Mouse (Mus musculus): ENCODE results near the gene Dlat.

Dlat gene

DNA sequence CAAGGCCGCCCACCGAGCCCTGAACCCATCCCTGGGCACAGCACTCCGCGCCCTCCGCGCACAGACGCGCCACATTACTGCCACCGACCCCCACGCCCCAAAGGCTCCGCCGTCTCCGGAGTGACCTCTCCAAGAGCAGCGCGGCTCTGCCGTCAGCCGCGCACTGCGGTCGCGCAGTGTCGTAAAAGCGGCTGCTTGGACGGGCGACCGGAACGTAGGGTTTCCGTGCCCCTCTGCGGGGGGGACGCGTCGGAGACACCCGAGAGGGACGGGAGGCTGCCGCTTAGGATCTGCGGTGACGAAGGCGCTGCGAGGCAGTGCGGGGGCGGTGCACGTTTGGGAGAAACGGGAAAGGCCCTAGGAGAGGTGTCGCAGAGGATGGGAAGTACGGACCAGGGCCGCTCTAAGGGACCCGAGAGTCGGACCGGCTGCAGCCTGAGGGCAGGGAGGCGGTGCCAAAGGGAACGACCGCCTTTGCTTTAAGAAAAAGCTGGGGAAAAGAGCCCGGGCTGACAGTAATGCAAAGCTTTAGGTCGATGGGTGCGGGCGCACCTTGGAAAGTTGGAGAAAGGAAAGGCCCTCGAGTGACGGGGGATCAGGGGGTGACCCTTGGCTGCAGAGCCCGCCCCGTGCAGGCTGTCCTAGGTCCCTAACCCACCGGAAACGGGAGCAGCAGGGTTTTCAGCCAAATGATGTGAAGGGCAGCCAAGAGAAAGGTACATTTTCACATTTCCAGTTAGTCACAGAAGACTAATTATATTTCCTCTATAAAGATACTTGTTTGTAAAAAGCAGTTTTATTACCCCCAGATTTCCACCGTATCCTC lies at the start of gene Dlat:
Dlat (minus strand) TSS at position 389 of the 826 bp plus-strand sequence.
- DNase-seq (ENCODE audit: low read depth, low spot score): peak; percentile 95

DNA sequence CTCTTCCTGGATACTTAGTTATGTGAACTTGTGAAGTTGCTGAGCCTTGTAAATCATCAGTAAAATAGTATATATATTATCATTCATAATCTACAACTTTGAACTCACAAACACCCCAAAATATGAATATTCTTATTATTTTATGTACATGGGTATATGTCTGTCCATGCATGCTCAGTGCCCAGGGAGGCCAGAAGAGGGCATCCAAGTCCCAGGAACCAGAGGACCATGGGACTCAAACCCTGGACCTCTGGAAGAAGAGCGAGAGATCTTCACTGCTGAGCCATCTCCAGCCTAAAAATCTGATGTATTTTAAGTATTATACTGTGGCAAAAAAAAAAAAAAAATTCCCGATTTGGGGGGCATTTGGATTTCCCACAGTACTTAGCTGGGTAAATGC lies 49.5 kb upstream of the Dlat start:
- DNase-seq (ENCODE audit: low read depth, low spot score): peak; percentile 53

DNA sequence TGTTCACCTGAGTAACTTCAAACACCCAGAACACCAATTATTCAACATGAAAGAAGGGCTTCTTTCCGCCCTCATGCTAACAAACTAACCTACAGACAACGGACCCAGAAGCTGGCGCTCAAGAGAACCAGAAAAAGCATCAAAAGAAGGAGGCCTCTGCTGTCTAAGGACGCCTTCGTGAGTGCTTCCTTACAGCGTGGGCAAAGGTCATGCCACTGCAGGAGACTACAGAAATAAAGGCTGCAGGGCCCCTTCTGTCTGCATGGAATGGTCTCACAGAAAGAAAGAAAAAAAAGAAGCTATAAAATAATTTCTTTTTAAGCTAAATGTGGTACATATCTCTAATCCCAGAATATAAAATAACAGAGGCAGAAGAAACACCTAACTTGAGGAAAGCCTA lies 45.3 kb upstream of the Dlat start:
- no peak for DNase-seq (ENCODE audit: low read depth, low spot score)

DNA sequence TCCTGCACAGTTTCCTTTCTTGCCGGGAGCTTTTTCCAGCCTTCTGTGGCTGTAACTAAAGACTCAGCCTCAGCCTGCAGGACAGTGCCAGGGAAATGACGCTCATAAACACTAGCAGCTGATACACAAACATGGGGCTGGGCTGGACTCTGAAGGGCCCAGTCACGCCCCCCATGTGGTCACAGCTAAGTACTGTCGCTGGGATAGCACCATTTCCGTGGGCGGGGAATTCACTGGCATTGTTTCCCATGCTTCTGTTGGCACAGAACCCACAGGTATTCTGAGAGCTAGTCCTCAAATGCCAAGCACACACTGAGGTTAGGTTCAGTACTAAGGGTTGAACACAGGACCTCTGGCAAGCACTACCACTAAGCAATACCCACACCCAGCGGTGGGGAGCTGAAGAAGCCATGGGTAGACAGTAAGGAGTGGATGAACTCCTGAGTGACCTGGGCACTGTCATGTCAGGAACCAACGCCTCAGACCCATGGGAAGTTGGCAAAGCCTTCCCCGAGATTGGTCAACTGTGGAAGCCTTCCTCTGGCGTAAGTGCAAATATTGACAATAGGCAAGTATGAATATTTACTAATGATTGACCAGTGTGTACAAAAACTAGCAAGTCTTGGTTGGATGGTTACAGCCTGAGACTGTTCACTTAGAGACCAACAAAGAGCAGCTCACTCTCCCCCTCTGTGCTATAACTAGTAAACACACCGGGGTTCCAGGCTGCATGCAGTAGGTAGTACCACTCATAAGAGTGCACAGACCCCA lies 41.5 kb upstream of the Dlat start:
- peak; percentile 20 for DNase-seq (ENCODE audit: low read depth, low spot score)

DNA sequence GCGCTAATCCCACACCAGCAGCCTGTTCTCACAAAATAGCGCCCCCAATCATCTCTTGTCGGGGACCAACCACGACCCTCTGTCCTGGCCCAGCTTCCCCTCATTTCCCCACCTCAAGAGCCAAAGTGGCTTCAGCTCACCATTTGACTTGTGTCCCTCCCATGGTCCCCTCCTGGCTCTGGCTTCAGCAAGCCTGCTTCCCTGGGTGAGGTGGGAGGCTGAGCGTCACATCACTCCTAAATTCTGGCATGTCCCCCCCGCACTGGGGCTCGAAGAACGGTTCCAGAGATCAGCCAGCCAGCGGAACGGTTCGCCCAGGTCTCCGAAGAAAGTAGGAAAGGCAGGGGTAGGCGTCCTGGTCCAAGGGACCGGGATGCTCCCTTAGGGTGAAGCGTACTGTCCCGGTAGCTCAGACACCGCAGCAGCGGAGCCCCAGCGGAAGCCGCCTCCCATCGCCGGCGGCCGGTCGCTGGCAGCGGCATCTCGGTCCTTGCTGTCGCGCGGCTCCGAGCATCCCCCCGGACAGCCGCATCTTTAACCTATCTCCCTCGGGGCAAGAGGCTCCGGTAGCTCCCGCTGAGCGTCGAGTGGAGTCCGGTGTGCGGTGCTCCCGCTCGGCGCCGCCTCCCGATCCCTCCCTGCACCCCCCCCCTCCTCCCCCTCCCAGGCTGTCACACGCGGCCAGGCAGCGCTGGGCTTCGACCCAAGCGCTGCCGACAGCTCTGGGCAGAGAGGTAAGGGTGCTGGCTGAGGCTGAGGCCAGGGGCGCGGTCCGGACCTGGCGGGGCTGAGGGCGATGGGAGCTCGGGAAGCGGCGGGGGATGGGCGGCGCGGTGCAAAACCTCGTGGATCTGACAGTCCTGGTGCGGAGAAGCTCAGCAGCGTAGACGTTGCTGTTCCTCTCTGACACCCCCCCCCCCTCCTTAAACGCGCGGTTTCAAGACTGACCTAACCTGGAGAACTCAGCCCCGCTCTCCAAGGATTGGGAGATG lies 39.1 kb upstream of the Dlat start:
- peak; percentile 51 for DNase-seq (ENCODE audit: low read depth, low spot score)

DNA sequence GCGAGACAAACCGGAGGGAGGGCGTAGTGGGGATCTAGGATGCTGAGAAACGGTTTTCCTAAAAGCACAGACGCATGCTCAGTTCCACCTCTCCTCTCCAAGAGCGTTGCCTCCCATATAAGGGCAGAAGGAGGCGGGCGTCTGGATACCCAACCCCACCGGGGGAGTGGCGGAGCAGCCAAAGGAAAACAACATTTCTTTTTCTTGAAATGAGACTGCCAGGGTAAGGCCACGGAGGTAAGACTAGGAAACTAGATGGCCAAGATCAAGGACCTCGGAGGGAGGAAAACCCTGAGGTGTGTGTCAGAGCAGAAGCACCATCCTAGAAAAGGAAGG lies 38.1 kb upstream of the Dlat start:
- peak; percentile 89 for DNase-seq (ENCODE audit: low read depth, low spot score)

DNA sequence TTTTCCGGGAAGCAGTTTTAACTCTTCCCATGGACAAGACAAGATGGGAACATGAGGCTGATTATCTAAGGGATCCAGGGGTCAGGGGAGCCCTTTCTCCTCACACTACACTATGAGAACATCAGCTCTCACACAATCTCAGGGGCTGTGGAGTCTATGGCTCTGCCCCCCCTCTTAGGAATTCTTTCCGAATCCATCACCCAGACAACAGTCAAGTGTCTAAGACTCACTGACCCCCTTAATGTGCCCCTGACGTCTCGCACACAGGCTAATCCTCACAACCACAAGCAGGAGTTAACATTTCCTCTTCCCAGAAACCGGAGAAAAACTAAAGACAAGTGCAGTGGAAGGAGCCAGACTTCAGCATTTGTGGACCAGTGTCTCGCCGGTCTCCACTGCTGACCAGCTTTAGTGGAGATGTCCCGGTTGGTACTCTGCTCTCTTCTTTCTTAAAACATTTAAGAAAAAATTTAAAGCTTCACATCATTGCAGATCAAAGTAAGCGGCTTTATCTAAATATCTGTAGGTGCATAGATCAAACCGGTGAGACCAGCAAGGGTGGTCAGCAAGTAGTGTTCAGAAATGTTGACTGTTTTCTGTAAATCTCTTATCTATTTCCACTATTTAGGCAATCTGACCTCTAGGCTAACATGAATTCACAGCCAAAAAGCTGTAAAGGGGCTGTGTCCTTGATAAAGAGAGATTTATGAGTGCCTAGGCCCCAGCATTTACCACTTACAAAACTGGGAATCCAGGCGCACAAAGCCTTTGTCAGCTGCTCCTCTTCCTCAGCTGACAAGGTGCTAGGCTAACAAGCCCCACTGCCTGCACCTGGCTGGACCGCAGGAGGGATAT lies 37.5 kb upstream of the Dlat start:
- DNase-seq (ENCODE audit: low read depth, low spot score): no peak

DNA sequence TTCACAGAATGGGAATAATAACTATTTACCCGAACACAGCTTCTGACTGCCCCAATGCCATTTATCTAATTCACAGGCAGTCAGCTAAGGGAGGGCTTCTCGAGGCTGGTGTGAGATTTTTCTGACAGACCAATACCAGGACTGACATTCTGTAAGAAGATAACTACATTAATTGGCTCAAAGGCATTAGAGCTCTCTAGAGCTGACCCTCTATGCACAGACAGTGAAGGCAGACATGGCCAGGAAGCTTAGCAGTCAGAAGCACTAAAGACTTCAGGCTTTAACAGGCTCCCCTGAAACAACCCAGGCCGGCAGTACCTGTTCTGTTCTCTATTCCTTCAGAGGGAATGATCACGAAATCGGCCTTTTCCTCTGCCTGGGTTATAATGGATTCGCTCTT lies 35.6 kb upstream of the Dlat start:
- no peak for DNase-seq (ENCODE audit: low read depth, low spot score)

DNA sequence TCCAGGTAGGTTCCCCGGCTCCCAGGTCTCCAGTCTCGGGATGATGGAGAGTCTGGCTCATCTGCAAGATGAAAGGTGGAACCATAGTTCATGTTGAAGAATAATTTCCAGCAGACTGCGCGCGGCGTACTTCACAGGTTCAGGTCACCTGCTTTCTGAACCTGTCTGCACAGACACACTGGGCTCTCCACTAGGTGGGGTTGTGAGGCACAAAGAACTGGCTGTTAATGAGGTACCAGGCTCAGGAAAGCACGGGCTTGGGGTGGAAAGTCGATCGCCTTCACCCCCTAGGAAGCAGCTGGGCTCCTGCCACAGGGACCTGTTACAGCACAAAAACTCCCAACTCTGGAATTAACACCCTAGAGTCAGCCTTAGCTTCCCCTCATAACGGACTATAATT lies 34.1 kb upstream of the Dlat start:
- DNase-seq (ENCODE audit: low read depth, low spot score): peak; percentile 82

DNA sequence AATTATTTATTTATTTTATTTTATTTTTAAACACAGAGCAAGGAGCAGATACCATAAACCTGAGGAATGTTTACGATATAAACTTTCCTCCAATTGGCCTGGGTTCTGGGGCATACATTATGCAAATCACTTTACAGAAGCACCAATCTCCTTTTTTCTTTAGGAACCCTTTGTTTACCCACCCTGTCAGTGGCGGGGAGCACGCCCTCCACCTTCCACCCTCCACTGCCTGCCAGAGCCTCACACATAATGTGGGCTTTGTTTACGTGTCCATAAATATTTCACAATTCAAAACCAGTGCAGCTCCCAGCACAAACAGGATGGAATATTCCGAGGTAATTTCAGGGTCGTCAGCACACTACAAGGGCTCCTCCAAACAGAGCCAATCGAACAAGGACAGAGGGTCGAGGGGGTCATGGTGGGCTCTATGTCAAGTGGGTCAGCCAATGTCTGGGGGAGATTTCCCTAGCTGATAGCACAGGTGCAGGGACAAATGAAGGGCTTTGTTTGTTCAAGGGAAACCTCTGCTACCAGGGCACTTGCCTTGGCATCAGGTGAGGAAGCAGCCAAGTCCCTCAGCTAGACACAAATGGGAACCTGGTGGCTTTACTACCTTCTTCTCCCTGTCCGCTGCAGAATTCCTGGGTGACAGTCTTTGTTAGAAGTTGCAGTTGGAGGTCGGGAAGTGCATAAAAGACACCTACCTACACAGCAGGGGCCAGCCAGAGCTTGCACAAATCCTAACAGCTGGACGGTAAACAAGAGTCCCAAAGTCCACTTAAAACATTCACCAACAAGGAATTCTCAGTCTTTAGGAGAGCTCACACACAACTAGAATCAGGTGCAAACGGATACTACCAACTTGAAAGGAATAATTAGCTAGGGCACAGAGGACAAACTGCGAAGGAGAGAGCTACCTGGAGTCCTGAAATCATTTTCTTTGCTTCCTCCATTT lies 33.3 kb upstream of the Dlat start:
- peak; percentile 44 for DNase-seq (ENCODE audit: low read depth, low spot score)

DNA sequence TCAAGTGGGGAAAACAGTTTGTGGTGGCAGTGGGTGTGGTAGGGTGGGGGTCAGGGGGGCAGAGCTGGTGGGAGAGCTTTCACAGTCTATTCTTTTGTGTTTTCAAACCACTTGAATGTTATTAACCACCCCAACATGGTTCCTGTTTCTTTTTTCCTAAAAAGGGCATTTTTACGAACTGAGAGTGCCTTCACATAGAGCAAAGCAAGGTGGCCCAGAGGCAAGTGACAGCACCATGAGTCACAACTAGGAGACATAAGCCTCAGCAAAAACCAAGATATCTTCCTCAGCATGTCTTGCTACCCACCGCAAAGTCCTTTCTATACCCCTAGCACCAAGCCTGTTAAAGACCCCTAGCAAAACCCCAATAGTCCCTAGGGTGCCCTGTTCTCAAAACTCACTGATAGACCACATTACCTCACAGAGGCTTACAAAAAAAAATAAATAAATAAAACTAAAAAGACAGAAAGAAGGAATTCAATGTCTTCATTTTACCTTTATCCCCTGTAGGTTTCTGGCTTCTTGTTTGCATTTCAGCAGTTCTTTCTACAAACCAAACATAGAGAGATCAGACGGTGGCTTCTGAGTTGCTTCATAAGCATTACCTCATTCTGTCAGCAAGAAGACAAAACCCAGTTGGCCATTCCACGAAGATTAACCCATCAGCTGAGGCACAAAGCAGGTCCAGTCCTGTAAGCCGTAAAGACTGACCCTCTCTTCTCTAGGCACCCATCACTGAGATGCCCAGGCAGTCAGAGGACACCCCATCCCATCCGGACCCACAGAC lies 27.5 kb upstream of the Dlat start:
- no peak for DNase-seq (ENCODE audit: low read depth, low spot score)

DNA sequence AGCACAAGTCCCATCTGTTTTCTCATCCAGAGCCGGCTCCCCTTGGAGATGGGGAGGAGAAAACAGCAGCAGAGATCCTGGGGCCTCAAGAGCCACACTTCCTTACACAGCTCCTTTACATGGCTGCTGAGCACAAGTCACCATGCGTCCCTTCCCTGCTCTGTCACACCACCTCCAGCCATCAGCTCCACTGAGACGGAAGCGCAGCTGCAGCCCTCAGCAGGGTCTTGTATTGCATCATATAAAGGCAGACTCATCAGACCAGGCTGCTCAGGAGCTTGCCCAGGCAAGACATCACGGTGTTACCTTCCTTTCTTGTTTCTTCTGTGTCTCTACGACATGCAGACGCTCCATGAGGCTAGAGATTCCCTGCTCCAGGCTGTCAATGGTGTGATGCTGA lies 22.1 kb upstream of the Dlat start:
- DNase-seq (ENCODE audit: low read depth, low spot score): no peak

DNA sequence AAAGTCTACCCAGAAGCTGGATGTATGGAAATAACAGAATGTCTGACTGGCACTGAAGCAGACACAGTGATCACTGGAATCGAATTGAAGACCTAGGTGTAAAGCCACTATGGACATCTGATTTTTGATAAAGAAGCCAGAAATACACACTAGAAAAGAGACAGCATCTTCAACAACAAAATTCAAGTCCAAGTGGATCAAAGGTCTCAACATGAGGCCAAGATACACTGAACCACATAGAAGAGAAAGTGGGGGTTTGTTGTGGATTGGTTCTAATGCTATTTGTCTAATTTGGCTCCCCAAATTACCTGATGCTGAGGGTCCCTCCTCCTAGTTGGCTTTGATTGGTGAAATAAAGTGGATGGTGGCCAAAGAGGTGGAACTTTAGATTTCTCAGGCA lies 19.8 kb upstream of the Dlat start:
- DNase-seq (ENCODE audit: low read depth, low spot score): no peak

DNA sequence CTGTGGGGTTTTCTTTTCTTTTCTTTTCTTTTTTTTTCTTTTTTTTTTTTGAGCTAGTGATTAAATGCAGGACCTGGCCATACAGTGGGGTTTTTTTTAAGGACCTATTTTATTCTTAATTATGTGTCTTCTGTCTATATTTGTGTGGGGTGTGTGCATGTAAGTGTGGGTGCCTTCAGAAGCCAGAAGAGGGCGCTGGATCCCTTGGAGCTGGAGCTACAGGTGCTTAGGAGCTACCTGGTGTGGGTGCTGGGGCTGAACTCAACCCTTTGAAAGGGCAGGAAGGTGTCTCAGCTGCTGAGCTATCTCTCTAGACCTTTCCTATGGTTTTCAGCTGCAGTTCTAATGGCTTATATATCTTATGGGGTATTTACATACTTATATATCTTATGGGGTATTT lies 15.2 kb upstream of the Dlat start:
- DNase-seq (ENCODE audit: low read depth, low spot score): peak; percentile 81

DNA sequence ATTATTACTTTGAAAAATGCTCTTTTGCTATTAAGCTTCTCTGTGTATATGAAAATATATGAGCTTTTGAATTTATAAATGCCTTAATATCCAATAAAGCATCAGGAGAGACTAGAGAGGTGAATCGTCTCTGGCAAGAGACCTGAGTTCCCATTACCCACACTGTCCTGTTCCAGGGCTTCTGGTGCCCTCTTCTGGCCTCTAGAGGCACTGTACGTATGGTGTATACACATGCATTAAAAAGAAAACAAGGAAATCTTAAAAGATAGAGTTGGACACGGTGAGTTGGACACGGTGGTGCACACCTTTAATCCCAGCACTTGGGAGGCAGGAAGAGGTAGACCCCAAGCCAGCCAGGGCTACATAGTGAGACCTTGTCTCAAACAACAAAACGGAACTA lies 11.1 kb upstream of the Dlat start:
- peak; percentile 89 for DNase-seq (ENCODE audit: low read depth, low spot score)

DNA sequence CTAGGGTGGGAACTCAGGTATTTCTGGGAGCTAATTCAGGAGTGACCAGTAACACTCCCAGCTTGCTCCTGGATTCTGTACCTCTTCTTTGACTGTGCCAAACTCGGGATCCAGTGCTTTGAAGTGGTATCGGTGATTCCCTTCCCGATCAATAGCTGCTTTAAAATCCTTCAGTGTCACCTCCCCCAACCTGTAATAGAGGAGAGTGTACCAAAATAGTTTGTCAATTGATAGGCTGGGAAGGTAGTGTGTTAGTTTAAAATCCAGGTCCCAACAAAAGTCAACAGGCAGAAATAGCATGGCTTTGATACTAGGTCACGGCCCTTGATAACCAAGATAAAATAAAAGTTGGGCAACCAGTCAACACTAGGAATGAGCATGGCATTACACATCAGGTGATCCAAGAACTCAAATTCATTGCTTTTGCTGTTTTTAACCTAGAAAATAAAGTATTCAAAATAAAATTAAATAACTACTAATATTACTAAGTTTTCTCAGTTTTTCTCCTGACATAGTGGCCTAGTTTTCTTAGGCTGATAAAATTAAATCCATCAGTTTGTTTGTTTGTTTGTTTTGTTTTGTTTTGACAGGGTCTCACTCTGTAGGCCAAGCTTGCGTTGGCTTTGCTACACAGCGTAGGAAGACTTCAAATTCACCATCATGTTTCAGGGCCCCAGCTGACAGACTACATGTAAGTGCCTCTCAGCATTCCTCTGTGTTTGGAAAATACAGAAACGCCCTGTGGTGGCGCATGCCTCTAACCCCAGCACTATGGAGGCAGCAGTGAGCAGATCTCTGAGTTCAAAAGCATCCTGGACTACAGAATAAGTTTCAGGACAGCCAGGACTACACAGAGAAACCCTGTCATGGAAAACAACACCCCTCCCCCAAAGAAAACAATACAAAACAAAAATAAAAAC lies 8.3 kb upstream of the Dlat start:
- DNase-seq (ENCODE audit: low read depth, low spot score): no peak

DNA sequence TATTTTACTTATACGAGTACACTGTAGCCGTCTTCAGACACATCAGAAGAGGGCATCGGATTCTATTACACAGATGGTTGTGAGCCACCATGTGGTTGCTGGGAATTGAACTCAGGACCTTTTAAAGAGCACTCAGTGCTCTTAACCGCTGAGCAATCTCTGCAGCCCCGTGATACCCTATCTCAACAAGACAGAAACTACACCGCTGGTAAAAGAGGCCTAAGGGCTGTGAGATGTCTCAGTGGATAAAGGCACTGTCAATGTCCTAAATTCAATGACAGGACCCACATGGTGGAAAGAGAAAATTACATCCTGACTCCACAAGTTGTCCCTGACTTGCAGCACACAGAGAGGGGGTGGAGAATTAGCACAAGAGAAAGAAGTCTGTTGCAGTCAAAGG lies 6.9 kb upstream of the Dlat start:
- DNase-seq (ENCODE audit: low read depth, low spot score): no peak

DNA sequence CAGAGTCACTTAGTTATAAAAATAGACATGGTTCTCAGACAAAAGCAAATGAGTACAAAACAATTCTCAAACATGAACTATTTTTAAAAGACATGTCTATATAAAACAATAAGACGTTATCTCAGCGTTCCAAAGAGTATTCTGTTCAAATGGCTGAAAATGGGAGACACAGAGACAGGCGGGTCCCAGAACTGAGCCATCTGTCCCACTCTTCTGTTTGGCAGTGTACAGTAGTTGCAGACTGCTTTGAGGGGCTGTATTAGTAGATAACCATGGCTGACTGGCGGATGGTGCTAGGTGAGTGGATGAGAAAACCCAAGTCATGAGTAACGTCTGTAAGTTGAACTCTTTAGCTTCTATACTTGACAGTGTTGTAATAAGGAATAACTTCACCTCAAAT lies 5.2 kb upstream of the Dlat start:
- no peak for DNase-seq (ENCODE audit: low read depth, low spot score)
